Mouse (Mus musculus) urinary bladder, postnatal 4 days (tissue): ENCODE results near the gene Mier2.

Source experiments
- DNase-seq, 2 experiments: peaks; one replicate each; pipeline ENCODE4 v3.0.0; 2021 to 2022; ENCODE audit warnings: low spot score in 2 of 2

Gene Mier2

GRCm38 (mm10) chr10:79539701-79540495 is 15.1 kb downstream of the Mier2 start:
- peak in 1 of 2 experiments; percentile 51 for DNase-seq

- peak in 1 of 2 experiments; percentile 35 for DNase-seq
These were observed 16.1 kb downstream of the Mier2 start for GRCm38 (mm10) chr10:79538873-79539272.

- DNase-seq: peak in 1 of 2 experiments; percentile 44
These were observed 16.7 kb downstream of the Mier2 start for GRCm38 (mm10) chr10:79538323-79538722.

GRCm38 (mm10) chr10:79537781-79538180 is 17.2 kb downstream of the Mier2 start:
- peak in 1 of 2 experiments; percentile 34 for DNase-seq

- peak in 1 of 2 experiments; percentile 57 for DNase-seq
These were observed 17.7 kb downstream of the Mier2 start for GRCm38 (mm10) chr10:79537271-79537670.

- DNase-seq: peak in 1 of 2 experiments; percentile 52
These were observed 18.4 kb downstream of the Mier2 start for GRCm38 (mm10) chr10:79536461-79537080.

- DNase-seq: peak in 1 of 2 experiments; percentile 20
These were observed 19.6 kb downstream of the Mier2 start for GRCm38 (mm10) chr10:79535431-79535830.

GRCm38 (mm10) chr10:79534426-79534825 is 20.6 kb downstream of the Mier2 start:
- peak; percentile 14 to 56 for DNase-seq

- DNase-seq: peak; percentile 63 to 83
These were observed 21.7 kb downstream of the Mier2 start, which contains the start of gene Plpp2 for GRCm38 (mm10) chr10:79533126-79533911. Gene Plpp2, minus strand, starts transcription at chr10:79533796.

GRCm38 (mm10) chr10:79532678-79533077 is 22.3 kb downstream of the Mier2 start:
- DNase-seq: peak; percentile 15 to 50

- DNase-seq: peak; percentile 13 to 41
These were observed 23.4 kb downstream of the Mier2 start for GRCm38 (mm10) chr10:79531593-79531992.

GRCm38 (mm10) chr10:79530721-79531120 is 24.3 kb downstream of the Mier2 start:
- DNase-seq: peak in 1 of 2 experiments; percentile 57

GRCm38 (mm10) chr10:79530241-79530640 is 24.8 kb downstream of the Mier2 start:
- peak; percentile 16 to 47 for DNase-seq

- DNase-seq: peak in 1 of 2 experiments; percentile 40
These were observed 26.9 kb downstream of the Mier2 start for GRCm38 (mm10) chr10:79528081-79528480.

- DNase-seq: peak in 1 of 2 experiments; percentile 55
These were observed 27.6 kb downstream of the Mier2 start for GRCm38 (mm10) chr10:79527453-79527845.

- peak in 1 of 2 experiments; percentile 53 for DNase-seq
These were observed 28.1 kb downstream of the Mier2 start for GRCm38 (mm10) chr10:79526661-79527452.

- peak in 1 of 2 experiments; percentile 45 for DNase-seq
These were observed 29.3 kb downstream of the Mier2 start for GRCm38 (mm10) chr10:79525456-79526325.

GRCm38 (mm10) chr10:79524433-79524832 is 30.6 kb downstream of the Mier2 start:
- DNase-seq: peak in 1 of 2 experiments; percentile 1

GRCm38 (mm10) chr10:79506709-79507108 is 48.3 kb downstream of the Mier2 start:
- DNase-seq: no peak
